Mouse (Mus musculus): ENCODE measurements around the gene Nyap1. TPM values are rescaled to one million over a fixed set of nuclear protein-coding genes. Genes with fewer than 3 reads are reported as not detected.

Nyap1 gene
- polyA plus RNA-seq, 1 experiment, result 3.1 TPM

DNA sequence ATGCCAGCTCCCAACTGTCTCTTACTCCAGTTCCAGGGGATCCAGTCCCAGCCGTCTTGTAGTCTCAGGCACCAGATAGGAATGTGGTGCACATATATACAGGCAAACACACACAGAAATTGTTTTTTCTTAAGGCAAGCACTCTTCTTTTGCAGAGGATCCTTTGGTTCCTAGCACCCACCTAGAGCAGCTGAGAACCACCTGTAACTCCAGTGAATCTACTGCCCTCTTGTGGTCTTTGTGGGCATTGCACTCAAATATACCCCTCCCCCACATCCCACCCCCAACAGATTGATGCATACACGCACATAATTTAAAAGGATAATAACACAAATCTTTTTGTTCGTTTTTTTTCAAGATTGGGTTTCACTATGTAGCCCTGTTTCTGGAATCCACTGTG is 24.9 kb upstream of the Nyap1 start:
- whole genome bisulfite sequencing, result 61% methylated on average over 3 of the region's 3 CpGs

GRCm38 (mm10) chr5:137764609-137765340 is 23.4 kb upstream of the Nyap1 start:
- peaks cover 2% of the 10 kb centered on the region for H3K4me1 ChIP-seq (ENCODE audit: control insufficient read depth, insufficient read depth, low read length)
- no peak overlapping the region for H3K4me3 ChIP-seq (ENCODE audit: insufficient read depth, low read depth, low read length)
- no peaks in the 10 kb centered on the region for H3K36me3 ChIP-seq (ENCODE audit: control insufficient read depth, insufficient read depth, low read length)
- no peak for DNase-seq
- no peak overlapping the region for H3K27ac ChIP-seq (ENCODE audit: insufficient read depth, low read depth, low read length)
- 61% methylated on average over 9 of the region's 9 CpGs for WGBS
- H3K27me3 ChIP-seq (replicated peaks; ENCODE audit: control insufficient read depth, insufficient read depth, low read length), result no peaks in the 10 kb centered on the region
- TF ChIP-seq CTCF (conservative IDR thresholded peaks at IDR 0.05; ENCODE audit: insufficient read depth, insufficient read length, low read depth, low read length) (no peak), POLR2A (IDR thresholded peaks at IDR 0.05; ENCODE audit: low read depth, low read length) (no peak)

More for the DNA sequence above, 24.9 kb upstream of the Nyap1 start:
- no peak overlapping the region for H3K4me3 ChIP-seq (ENCODE audit: insufficient read depth, low read depth, low read length)
- TF ChIP-seq CTCF (conservative IDR thresholded peaks at IDR 0.05; ENCODE audit: insufficient read depth, insufficient read length, low read depth, low read length) (peak; percentile 47), POLR2A (IDR thresholded peaks at IDR 0.05; ENCODE audit: low read depth, low read length) (no peak)
- no peaks in the 10 kb centered on the region for H3K4me1 ChIP-seq (ENCODE audit: control insufficient read depth, insufficient read depth, low read length)
- DNase-seq, result no peak
- H3K27me3 ChIP-seq (replicated peaks; ENCODE audit: control insufficient read depth, insufficient read depth, low read length), result no peaks in the 10 kb centered on the region
- no peaks in the 10 kb centered on the region for H3K36me3 ChIP-seq (ENCODE audit: control insufficient read depth, insufficient read depth, low read length)
- no peak overlapping the region for H3K27ac ChIP-seq (ENCODE audit: insufficient read depth, low read depth, low read length)

- Histone ChIP-seq H3K4me3 (ENCODE audit: insufficient read depth, low read depth, low read length) (no peak overlapping the region), H3K27ac (ENCODE audit: insufficient read depth, low read depth, low read length) (peak overlapping the region; percentile 50), H3K4me1 (ENCODE audit: control insufficient read depth, insufficient read depth, low read length) (peaks cover 9% of the 10 kb centered on the region), H3K27me3 (replicated peaks; ENCODE audit: control insufficient read depth, insufficient read depth, low read length) (no peaks in the 10 kb centered on the region), H3K36me3 (ENCODE audit: control insufficient read depth, insufficient read depth, low read length) (no peaks in the 10 kb centered on the region; the same call in 1 of the 2 replicates)
- DNase-seq, result peak; percentile 95
- TF ChIP-seq POLR2A (IDR thresholded peaks at IDR 0.05; ENCODE audit: low read depth, low read length) (no peak), CTCF (conservative IDR thresholded peaks at IDR 0.05; ENCODE audit: insufficient read depth, insufficient read length, low read depth, low read length) (peak; percentile 81)
- WGBS, result 26% methylated on average over 4 of the region's 4 CpGs
These were observed 18.6 kb upstream of the Nyap1 start for GRCm38 (mm10) chr5:137759971-137760412.

DNA sequence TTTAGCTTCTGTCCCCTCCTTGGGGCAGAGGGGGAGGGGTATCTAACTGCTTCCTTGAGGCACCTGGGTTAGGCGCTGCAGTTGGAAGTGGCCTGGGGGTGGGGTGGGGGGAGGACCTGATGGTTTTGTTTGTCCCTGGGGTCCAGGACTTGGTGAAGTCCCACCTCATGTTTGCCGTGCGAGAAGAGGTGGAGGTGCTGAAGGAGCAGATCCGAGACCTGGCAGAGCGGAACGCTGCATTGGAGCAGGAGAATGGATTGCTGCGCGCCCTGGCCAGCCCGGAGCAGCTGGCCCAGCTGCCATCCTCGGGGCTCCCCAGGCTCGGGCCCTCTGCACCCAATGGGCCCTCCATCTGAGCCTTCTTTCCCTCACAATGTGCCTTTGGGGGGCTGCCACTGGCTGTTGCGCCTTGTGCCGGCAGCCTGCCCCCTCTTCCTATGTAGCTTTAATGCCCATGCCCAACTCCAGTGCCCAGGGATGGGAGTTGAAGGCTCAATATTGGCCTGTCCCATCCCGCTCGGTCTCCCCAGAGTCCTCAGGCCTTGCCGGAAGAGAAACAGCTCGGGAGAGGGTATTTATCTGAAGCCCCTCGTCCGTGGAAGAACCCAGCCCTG is 17.6 kb upstream of the Nyap1 start:
- Histone ChIP-seq H3K27ac (ENCODE audit: insufficient read depth, low read depth, low read length) (no peak overlapping the region), H3K4me1 (ENCODE audit: control insufficient read depth, insufficient read depth, low read length) (peaks cover 9% of the 10 kb centered on the region), H3K36me3 (ENCODE audit: control insufficient read depth, insufficient read depth, low read length) (no peaks in the 10 kb centered on the region; the same call in 1 of the 2 replicates), H3K27me3 (replicated peaks; ENCODE audit: control insufficient read depth, insufficient read depth, low read length) (no peaks in the 10 kb centered on the region), H3K4me3 (ENCODE audit: insufficient read depth, low read depth, low read length) (no peak overlapping the region)
- WGBS, result 89% methylated on average over 19 of the region's 19 CpGs
- no peak for TF ChIP-seq POLR2A (IDR thresholded peaks at IDR 0.05; ENCODE audit: low read depth, low read length)
- no peak for TF ChIP-seq CTCF (conservative IDR thresholded peaks at IDR 0.05; ENCODE audit: insufficient read depth, insufficient read length, low read depth, low read length)
- DNase-seq, result no peak

DNA sequence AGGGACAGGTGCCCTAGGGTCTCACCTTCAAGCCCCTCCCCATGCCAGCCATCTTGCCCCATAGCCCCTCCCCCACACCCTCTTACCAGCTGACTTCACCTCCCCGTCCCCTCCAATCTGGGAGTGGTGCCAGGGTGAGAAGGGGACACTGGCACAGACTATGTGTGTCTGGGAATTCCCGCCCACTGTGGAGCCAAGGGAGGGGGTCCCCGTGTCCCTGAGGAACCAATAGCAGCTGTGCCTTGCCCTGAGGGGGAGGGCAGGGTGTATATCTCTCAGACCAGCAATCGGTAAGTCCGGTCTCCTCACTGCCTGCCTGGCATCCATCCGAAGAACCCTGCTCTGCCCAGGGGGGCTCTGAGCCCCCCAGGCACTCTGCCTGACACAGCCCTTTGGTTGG is 16.5 kb upstream of the Nyap1 start:
- DNase-seq, result peak; percentile 39

DNA sequence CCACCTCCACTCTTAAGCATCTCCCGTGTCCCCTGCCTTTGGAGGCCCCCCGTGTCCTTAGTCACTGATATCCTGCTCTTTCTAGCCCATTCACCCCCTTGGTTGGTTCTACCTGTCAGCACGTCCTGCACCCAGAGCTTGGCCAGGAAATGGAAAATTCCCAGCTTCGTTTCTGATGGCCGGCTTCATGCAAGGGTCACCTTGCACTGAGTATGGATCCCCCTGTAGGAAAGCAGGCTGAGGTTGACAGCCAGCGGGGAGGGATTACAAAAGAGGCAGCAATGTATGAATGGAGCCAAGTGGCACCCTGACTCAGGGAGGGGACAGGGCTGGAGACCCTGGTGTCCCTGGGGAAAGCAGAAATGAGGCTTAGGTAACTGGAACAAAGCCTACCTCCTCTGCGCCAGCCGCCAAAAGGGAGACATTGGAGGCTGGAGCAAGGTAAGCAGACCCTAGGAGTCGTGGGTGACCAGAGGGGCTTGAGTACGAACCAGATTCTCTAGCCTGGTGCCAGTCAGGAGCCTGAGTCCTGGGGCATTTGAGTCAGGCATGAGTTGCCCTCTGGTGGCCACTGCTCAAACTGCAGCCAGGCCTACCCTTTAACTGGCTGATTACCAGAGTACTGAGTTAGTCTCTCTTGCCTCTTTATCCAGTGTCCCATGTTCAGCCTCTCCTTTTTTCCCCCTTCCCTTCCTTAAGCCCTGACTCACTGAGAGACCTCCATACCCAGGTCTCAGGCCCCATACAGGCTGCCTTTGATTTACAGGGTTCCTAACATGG is 15.7 kb upstream of the Nyap1 start:
- Histone ChIP-seq H3K36me3 (ENCODE audit: control insufficient read depth, insufficient read depth, low read length) (no peaks in the 10 kb centered on the region; the same call in 1 of the 2 replicates), H3K4me3 (ENCODE audit: insufficient read depth, low read depth, low read length) (no peak overlapping the region), H3K4me1 (ENCODE audit: control insufficient read depth, insufficient read depth, low read length) (peaks cover 9% of the 10 kb centered on the region), H3K27me3 (replicated peaks; ENCODE audit: control insufficient read depth, insufficient read depth, low read length) (no peaks in the 10 kb centered on the region), H3K27ac (ENCODE audit: insufficient read depth, low read depth, low read length) (peak overlapping the region; percentile 42)
- DNase-seq, result peak; percentile 91
- 29% methylated on average over 10 of the region's 10 CpGs for WGBS
- TF ChIP-seq CTCF (conservative IDR thresholded peaks at IDR 0.05; ENCODE audit: insufficient read depth, insufficient read length, low read depth, low read length) (peak; percentile 95), POLR2A (IDR thresholded peaks at IDR 0.05; ENCODE audit: low read depth, low read length) (no peak)

More for the DNA sequence above, 16.5 kb upstream of the Nyap1 start:
- Histone ChIP-seq H3K27me3 (replicated peaks; ENCODE audit: control insufficient read depth, insufficient read depth, low read length) (no peaks in the 10 kb centered on the region), H3K36me3 (ENCODE audit: control insufficient read depth, insufficient read depth, low read length) (no peaks in the 10 kb centered on the region; the same call in 1 of the 2 replicates), H3K4me3 (ENCODE audit: insufficient read depth, low read depth, low read length) (no peak overlapping the region), H3K4me1 (ENCODE audit: control insufficient read depth, insufficient read depth, low read length) (peaks cover 9% of the 10 kb centered on the region), H3K27ac (ENCODE audit: insufficient read depth, low read depth, low read length) (no peak overlapping the region)
- WGBS, result 43% methylated on average over 6 of the region's 6 CpGs
- no peak for TF ChIP-seq POLR2A (IDR thresholded peaks at IDR 0.05; ENCODE audit: low read depth, low read length)
- no peak for TF ChIP-seq CTCF (conservative IDR thresholded peaks at IDR 0.05; ENCODE audit: insufficient read depth, insufficient read length, low read depth, low read length)

Data from kidney, adult 2 months (tissue).